Mouse (Mus musculus) spleen, adult 18-20 months (tissue): Measurements from ENCODE around the gene Ngp.

ENCODE experiments used
- DNase-seq, 2 experiments: peaks; one replicate each; pipeline ENCODE4 v3.0.0; 2022; ENCODE audit warnings: mixed read lengths in 2 of 2

Ngp gene

GRCm38 (mm10) chr9:110436041-110436440 lies 16.5 kb downstream of the Ngp start:
- no peak for DNase-seq

GRCm38 (mm10) chr9:110440049-110440448 lies 20.5 kb downstream of the Ngp start:
- DNase-seq, result no peak

GRCm38 (mm10) chr9:110440559-110440958 lies 21.0 kb downstream of the Ngp start:
- DNase-seq, result no peak

GRCm38 (mm10) chr9:110448356-110448755 lies 28.8 kb downstream of the Ngp start:
- DNase-seq, result no peak

GRCm38 (mm10) chr9:110448857-110449617 lies 29.5 kb downstream of the Ngp start:
- peak; percentile 40 to 74 for DNase-seq

GRCm38 (mm10) chr9:110452523-110452922 lies 33.0 kb downstream of the Ngp start:
- DNase-seq, result no peak

- DNase-seq, result no peak
Observed at GRCm38 (mm10) chr9:110457926-110458325, 38.4 kb downstream of the Ngp start.

GRCm38 (mm10) chr9:110459145-110459727 lies 39.7 kb downstream of the Ngp start:
- no peak for DNase-seq

- no peak for DNase-seq
Observed at GRCm38 (mm10) chr9:110460884-110461815, 41.6 kb downstream of the Ngp start.

GRCm38 (mm10) chr9:110462321-110462720 lies 42.8 kb downstream of the Ngp start:
- no peak for DNase-seq

- DNase-seq, result no peak
Observed at GRCm38 (mm10) chr9:110463983-110464591, 44.5 kb downstream of the Ngp start.

- no peak for DNase-seq
Observed at GRCm38 (mm10) chr9:110465336-110465735, 45.8 kb downstream of the Ngp start.

- DNase-seq, result peak; percentile 47 to 68
Observed at GRCm38 (mm10) chr9:110466179-110466578, 46.6 kb downstream of the Ngp start.
